Mouse (Mus musculus): ENCODE measurements around the gene Ctsf.
A peak's percentile ranks its signal among the peaks of the same experiment; 100 is the strongest.

DNA sequence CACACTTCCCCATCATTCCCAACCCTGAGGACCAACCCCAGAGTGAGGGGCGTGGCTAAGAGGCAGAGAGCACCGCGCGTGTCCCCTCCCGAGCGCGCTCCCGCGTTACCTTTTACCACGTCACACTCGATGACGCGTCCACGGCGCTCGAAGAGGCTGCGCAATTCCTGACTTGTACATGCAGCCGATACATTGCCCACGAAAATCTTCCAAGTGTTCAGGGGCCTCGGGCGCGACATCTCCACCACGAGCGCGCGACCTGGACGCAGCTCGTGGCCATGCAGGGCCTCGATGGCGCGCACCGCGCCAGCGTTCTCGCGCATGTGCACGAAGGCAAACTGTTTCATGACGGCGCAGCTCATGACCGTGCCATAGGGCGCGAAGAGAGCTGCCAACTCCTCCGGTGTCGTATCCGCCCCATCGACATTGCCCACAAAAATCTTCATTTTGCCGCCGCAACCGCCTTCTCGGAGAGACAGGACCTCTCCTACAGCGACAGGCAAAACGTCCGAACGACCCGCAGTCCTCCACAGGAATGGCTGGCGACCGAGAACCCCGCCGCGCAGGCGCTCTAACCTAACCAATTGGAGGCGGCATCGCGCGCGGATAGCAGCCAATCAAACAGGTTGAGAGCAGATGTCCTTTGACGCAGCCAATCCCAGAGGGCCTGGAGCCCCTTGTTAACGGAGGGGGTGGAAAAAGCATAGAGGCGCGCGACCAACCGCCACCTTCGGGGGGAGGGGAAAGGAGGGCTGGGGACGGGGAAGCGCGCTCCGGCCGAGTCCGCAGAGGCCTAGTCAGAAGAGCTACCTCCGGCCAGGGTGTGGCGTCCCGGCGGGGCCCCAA is 43.6 kb upstream of the Ctsf start, which contains the start of the genes Gm21992 and Rbm14:
- TF ChIP-seq CTCF (IDR thresholded peaks at IDR 0.05; ENCODE audit: borderline replicate concordance, extremely low read depth, insufficient read depth, insufficient read length) (no peak), POLR2A (IDR thresholded peaks at IDR 0.05; ENCODE audit: borderline replicate concordance, extremely low read depth, insufficient read depth, insufficient read length, poor library complexity, severe bottlenecking) (peak; percentile 59; the same call in 1 of the 2 replicates)

All from brain, embryonic 14.5 days (tissue).